Mouse (Mus musculus) erythroblast, adult 5-6 weeks (primary cell): ENCODE data around the gene Lrrc45. TPM values are rescaled to one million over a fixed set of nuclear protein-coding genes. Genes with fewer than 3 reads are reported as not detected.
"Not testable (repeated sequence)": the region's sequence is repeated elsewhere in the genome, so short reads cannot be mapped to it uniquely, and the experiment has no call there.

Experiments
- ATAC-seq: replicated peaks from 2 replicates; pipeline ENCODE4 v1.8.0; 2016; ENCODE audit warnings: moderate number of reproducible peaks, mild to moderate bottlenecking, moderate TSS enrichment, inconsistent platforms; ENCODE audit not compliant: poor library complexity, low FRiP score, severe bottlenecking
- total RNA-seq, 2 experiments: library from RNA; stranded (forward) in 1 of 2; stranded (reverse) in 1 of 2; fragments of 150-400 nt in 1 of 2; fragments of 200-764, 138-1000 nt in 1 of 2; gene quantifications; 2 replicates each; pipeline versions ENCODE4 v1.2.3 to v1.2.4; 2015 to 2017; ENCODE audit warnings: low replicate concordance in 2 of 2

The Lrrc45 gene
- total RNA-seq, 2 experiments from 2014 or later = 2.3 to 3.7 TPM

DNA sequence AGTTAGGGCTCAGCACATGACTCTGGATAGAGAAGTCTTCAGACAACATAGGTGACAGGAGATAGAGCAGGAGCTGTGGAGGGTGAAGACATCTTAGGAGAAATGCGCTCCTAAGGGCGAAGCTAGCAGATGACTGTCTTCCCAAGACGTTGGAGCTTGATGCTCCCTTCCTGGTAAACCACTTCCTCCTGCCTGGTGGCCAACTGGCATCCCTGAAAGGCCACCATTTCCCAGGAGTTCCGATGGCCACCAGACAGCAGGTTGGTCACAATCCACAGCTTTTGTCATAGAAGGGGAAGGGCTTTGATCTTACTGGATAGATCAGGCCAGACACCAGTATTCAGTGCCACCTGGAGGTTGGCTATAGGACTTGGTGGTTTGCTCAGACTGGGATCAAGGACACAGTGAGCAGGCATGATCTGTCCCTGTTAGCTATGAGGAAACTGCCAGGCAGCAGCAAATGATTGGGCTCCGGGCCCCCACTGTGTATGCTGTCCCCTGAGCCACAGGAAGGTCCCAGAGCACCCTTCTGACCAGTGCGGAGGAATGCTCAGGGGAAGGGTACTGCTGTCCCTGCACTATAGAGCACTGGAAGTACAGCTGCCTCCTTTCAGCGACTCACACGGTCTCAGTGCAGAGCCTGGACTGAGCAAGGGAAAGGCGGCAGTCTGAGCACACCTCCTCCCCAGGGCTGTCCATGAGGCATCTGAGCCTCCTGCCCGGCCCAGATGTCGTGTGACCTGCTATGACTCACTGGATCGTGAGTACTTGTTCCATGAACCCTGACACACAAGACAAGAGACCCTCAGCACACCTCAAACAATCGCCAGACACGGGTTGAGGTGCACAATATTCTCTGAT lies 48.3 kb downstream of the Lrrc45 start:
- ATAC-seq = no peak

DNA sequence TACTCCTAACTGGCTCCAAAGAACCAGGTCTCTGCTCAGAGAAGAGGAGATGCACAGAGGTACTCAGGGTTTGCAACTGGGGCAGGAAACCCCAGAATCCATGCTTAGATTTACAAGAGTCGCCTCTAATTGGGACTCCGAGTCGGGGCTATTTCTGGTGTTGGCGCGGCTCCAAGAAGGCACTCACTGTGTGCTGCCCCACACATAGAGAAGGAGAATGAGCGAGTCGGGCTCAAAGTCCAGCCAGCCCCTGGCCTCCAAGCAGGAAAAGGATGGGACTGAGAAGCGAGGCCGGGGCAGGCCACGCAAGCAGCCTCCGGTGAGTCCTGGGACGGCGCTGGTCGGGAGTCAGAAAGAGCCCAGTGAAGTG lies 48.9 kb downstream of the Lrrc45 start, which contains the start of gene Hmga1b:
TSS of gene Hmga1b (plus strand) at position 123 of the 370 bp plus-strand sequence.
- ATAC-seq = not testable (repeated sequence)

- 0 out of 2 replicates have a peak, but pooled peaks have one; percentile 30 for ATAC-seq
Measured at GRCm38 (mm10) chr11:120763121-120763999, 49.6 kb downstream of the Lrrc45 start.

DNA sequence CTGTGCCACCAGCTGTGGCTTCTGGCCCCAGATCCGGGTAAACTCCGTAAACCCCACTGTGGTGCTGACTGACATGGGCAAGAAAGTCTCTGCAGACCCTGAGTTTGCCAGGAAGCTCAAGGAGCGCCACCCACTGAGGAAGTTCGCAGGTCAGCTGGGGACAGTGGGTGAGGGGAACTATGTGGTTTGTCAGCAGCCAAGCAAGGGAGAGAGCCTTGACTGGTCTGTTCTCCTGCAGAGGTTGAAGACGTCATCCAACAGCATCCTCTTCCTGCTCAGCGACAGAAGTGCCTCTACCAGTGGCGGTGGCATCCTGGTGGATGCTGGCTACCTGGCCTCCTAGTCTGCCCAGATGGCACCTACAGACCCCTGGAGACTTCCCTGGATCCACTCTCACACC lies 53.3 kb downstream of the Lrrc45 start:
- ATAC-seq = peak; percentile 16; the same call in 1 of the 2 replicates

- no peak for ATAC-seq
Measured at GRCm38 (mm10) chr11:120768206-120768605, 54.5 kb downstream of the Lrrc45 start.

Other genes starting within 250 kb of the Lrrc45 start
- 4.2 and 5.9 TPM in 2 replicates for gene Arl16, start 246.3 kb upstream of the Lrrc45 start, total RNA-seq (2015; ENCODE audit: low replicate concordance)
- gene Arl16, start 246.3 kb upstream of the Lrrc45 start, total RNA-seq (2017; ENCODE audit: low replicate concordance) = 3.3 TPM in 1 of 2 replicates, not detected in the other
- gene Mrpl12, start 229.3 kb upstream of the Lrrc45 start, total RNA-seq (2015; ENCODE audit: low replicate concordance) = 12.1 and 16.1 TPM in 2 replicates
- 12.1 and 15.6 TPM in 2 replicates for gene Mrpl12, start 229.3 kb upstream of the Lrrc45 start, total RNA-seq (2017; ENCODE audit: low replicate concordance)
- gene Slc25a10, start 222.1 kb upstream of the Lrrc45 start, total RNA-seq (2015; ENCODE audit: low replicate concordance) = 6.9 and 11.1 TPM in 2 replicates
- gene Slc25a10, start 222.1 kb upstream of the Lrrc45 start, total RNA-seq (2017; ENCODE audit: low replicate concordance) = 4.7 and 6.0 TPM in 2 replicates
- not detected in 2 replicates for gene Gcgr, start 183.2 kb upstream of the Lrrc45 start, total RNA-seq (2015; ENCODE audit: low replicate concordance)
- not detected in 2 replicates for gene Gcgr, start 183.2 kb upstream of the Lrrc45 start, total RNA-seq (2017; ENCODE audit: low replicate concordance)
- 8.1 and 17.6 TPM in 2 replicates for gene Mcrip1, start 164.2 kb upstream of the Lrrc45 start, total RNA-seq (2015; ENCODE audit: low replicate concordance)
- gene Mcrip1, start 164.2 kb upstream of the Lrrc45 start, total RNA-seq (2017; ENCODE audit: low replicate concordance) = 3.2 and 9.6 TPM in 2 replicates
- gene Ppp1r27, start 162.8 kb upstream of the Lrrc45 start, total RNA-seq (2015; ENCODE audit: low replicate concordance) = not detected in 2 replicates
- gene Ppp1r27, start 162.8 kb upstream of the Lrrc45 start, total RNA-seq (2017; ENCODE audit: low replicate concordance) = not detected in 2 replicates
- gene P4hb, start 140.7 kb upstream of the Lrrc45 start, total RNA-seq (2015; ENCODE audit: low replicate concordance) = 108 and 148 TPM in 2 replicates
- 136 and 145 TPM in 2 replicates for gene P4hb, start 140.7 kb upstream of the Lrrc45 start, total RNA-seq (2017; ENCODE audit: low replicate concordance)
- 101 and 127 TPM in 2 replicates for gene Arhgdia, start 132.3 kb upstream of the Lrrc45 start, total RNA-seq (2015; ENCODE audit: low replicate concordance)
- 35.7 and 38.1 TPM in 2 replicates for gene Arhgdia, start 132.3 kb upstream of the Lrrc45 start, total RNA-seq (2017; ENCODE audit: low replicate concordance)
- 60.6 and 67.8 TPM in 2 replicates for gene Alyref, start 115.6 kb upstream of the Lrrc45 start, total RNA-seq (2015; ENCODE audit: low replicate concordance)
- 86.1 and 86.4 TPM in 2 replicates for gene Alyref, start 115.6 kb upstream of the Lrrc45 start, total RNA-seq (2017; ENCODE audit: low replicate concordance)
- gene Anapc11, start 115.5 kb upstream of the Lrrc45 start, total RNA-seq (2015; ENCODE audit: low replicate concordance) = 15.0 and 16.9 TPM in 2 replicates
- gene Anapc11, start 115.5 kb upstream of the Lrrc45 start, total RNA-seq (2017; ENCODE audit: low replicate concordance) = 0.56 and 6.5 TPM in 2 replicates
- not detected in 2 replicates for gene Npb, start 105.4 kb upstream of the Lrrc45 start, total RNA-seq (2015; ENCODE audit: low replicate concordance)
- not detected in 2 replicates for gene Npb, start 105.4 kb upstream of the Lrrc45 start, total RNA-seq (2017; ENCODE audit: low replicate concordance)
- 7.7 and 20.7 TPM in 2 replicates for gene Pcyt2, start 96.0 kb upstream of the Lrrc45 start, total RNA-seq (2015; ENCODE audit: low replicate concordance)
- 19.8 and 39.8 TPM in 2 replicates for gene Pcyt2, start 96.0 kb upstream of the Lrrc45 start, total RNA-seq (2017; ENCODE audit: low replicate concordance)
- gene Sirt7, start 88.7 kb upstream of the Lrrc45 start, total RNA-seq (2015; ENCODE audit: low replicate concordance) = 21.9 and 26.1 TPM in 2 replicates
- gene Sirt7, start 88.7 kb upstream of the Lrrc45 start, total RNA-seq (2017; ENCODE audit: low replicate concordance) = 48.8 and 52.1 TPM in 2 replicates
- gene Mafg, start 80.3 kb upstream of the Lrrc45 start, total RNA-seq (2015; ENCODE audit: low replicate concordance) = 65.3 and 78.0 TPM in 2 replicates
- 137 and 154 TPM in 2 replicates for gene Mafg, start 80.3 kb upstream of the Lrrc45 start, total RNA-seq (2017; ENCODE audit: low replicate concordance)
- gene Pycr1, start 70.2 kb upstream of the Lrrc45 start, total RNA-seq (2015; ENCODE audit: low replicate concordance) = 2.3 TPM in 1 of 2 replicates, not detected in the other
- not detected in 2 replicates for gene Pycr1, start 70.2 kb upstream of the Lrrc45 start, total RNA-seq (2017; ENCODE audit: low replicate concordance)
- gene Myadml2, start 65.8 kb upstream of the Lrrc45 start, total RNA-seq (2015; ENCODE audit: low replicate concordance) = not detected in 2 replicates
- not detected in 2 replicates for gene Myadml2, start 65.8 kb upstream of the Lrrc45 start, total RNA-seq (2017; ENCODE audit: low replicate concordance)
- gene Notum, start 52.8 kb upstream of the Lrrc45 start, total RNA-seq (2015; ENCODE audit: low replicate concordance) = not detected in 2 replicates
- not detected in 2 replicates for gene Notum, start 52.8 kb upstream of the Lrrc45 start, total RNA-seq (2017; ENCODE audit: low replicate concordance)
- gene Aspscr1, start 41.0 kb upstream of the Lrrc45 start, total RNA-seq (2015; ENCODE audit: low replicate concordance) = 16.7 and 17.6 TPM in 2 replicates
- gene Aspscr1, start 41.0 kb upstream of the Lrrc45 start, total RNA-seq (2017; ENCODE audit: low replicate concordance) = 10.7 and 15.9 TPM in 2 replicates
- gene Cenpx, start 187 bp upstream of the Lrrc45 start, total RNA-seq (2015; ENCODE audit: low replicate concordance) = 24.5 and 59.8 TPM in 2 replicates
- 2.2 and 10.8 TPM in 2 replicates for gene Cenpx, start 187 bp upstream of the Lrrc45 start, total RNA-seq (2017; ENCODE audit: low replicate concordance)
- 3.3 TPM in 1 of 2 replicates, not detected in the other for gene Rac3, start 7.5 kb downstream of the Lrrc45 start, total RNA-seq (2015; ENCODE audit: low replicate concordance)
- not detected in 2 replicates for gene Rac3, start 7.5 kb downstream of the Lrrc45 start, total RNA-seq (2017; ENCODE audit: low replicate concordance)
- gene Dcxr, start 13.4 kb downstream of the Lrrc45 start, total RNA-seq (2015; ENCODE audit: low replicate concordance) = 6.1 and 6.5 TPM in 2 replicates
- gene Dcxr, start 13.4 kb downstream of the Lrrc45 start, total RNA-seq (2017; ENCODE audit: low replicate concordance) = 1.9 and 3.1 TPM in 2 replicates
- gene Cbr2, start 18.2 kb downstream of the Lrrc45 start, total RNA-seq (2015; ENCODE audit: low replicate concordance) = 9.0 TPM in 1 of 2 replicates, not detected in the other
- not detected in 2 replicates for gene Cbr2, start 18.2 kb downstream of the Lrrc45 start, total RNA-seq (2017; ENCODE audit: low replicate concordance)
- 7.1 and 52.7 TPM in 2 replicates for gene Hmga1b, start 48.9 kb downstream of the Lrrc45 start, total RNA-seq (2015; ENCODE audit: low replicate concordance)
- gene Hmga1b, start 48.9 kb downstream of the Lrrc45 start, total RNA-seq (2017; ENCODE audit: low replicate concordance) = 0.77 and 7.7 TPM in 2 replicates
- 0.58 and 5.0 TPM in 2 replicates for gene Rfng, start 70.3 kb downstream of the Lrrc45 start, total RNA-seq (2015; ENCODE audit: low replicate concordance)
- gene Rfng, start 70.3 kb downstream of the Lrrc45 start, total RNA-seq (2017; ENCODE audit: low replicate concordance) = 0.60 and 1.3 TPM in 2 replicates
- 22.8 and 28.4 TPM in 2 replicates for gene Gps1, start 70.3 kb downstream of the Lrrc45 start, total RNA-seq (2015; ENCODE audit: low replicate concordance)
- 16.2 and 18.1 TPM in 2 replicates for gene Gps1, start 70.3 kb downstream of the Lrrc45 start, total RNA-seq (2017; ENCODE audit: low replicate concordance)
- 10.0 and 12.5 TPM in 2 replicates for gene Dus1l, start 82.5 kb downstream of the Lrrc45 start, total RNA-seq (2015; ENCODE audit: low replicate concordance)
- gene Dus1l, start 82.5 kb downstream of the Lrrc45 start, total RNA-seq (2017; ENCODE audit: low replicate concordance) = 6.4 and 8.5 TPM in 2 replicates
- 6.5 and 7.9 TPM in 2 replicates for gene Fasn, start 110.6 kb downstream of the Lrrc45 start, total RNA-seq (2015; ENCODE audit: low replicate concordance)
- gene Fasn, start 110.6 kb downstream of the Lrrc45 start, total RNA-seq (2017; ENCODE audit: low replicate concordance) = 2.6 TPM in 2 replicates
- gene Ccdc57, start 218.9 kb downstream of the Lrrc45 start, total RNA-seq (2015; ENCODE audit: low replicate concordance) = 2.3 and 5.2 TPM in 2 replicates
- gene Ccdc57, start 218.9 kb downstream of the Lrrc45 start, total RNA-seq (2017; ENCODE audit: low replicate concordance) = 4.4 and 6.0 TPM in 2 replicates
- 5.2 and 11.7 TPM in 2 replicates for gene Slc16a3, start 234.6 kb downstream of the Lrrc45 start, total RNA-seq (2015; ENCODE audit: low replicate concordance)
- 5.6 and 7.1 TPM in 2 replicates for gene Slc16a3, start 234.6 kb downstream of the Lrrc45 start, total RNA-seq (2017; ENCODE audit: low replicate concordance)